Mouse (Mus musculus): Measurements from ENCODE around the gene Bak1.
"Not testable (repeated sequence)": the region's sequence is repeated elsewhere in the genome, so short reads cannot be mapped to it uniquely, and the experiment has no call there.

Bak1 gene

GRCm38 (mm10) chr17:26981050-26981449 lies 47.8 kb downstream of the Bak1 start:
- DNase-seq (ENCODE audit: low spot score in 2 of 2), result no peak

- DNase-seq (ENCODE audit: low spot score in 2 of 2), result peak in 1 of 2 experiments; percentile 45
Observed at GRCm38 (mm10) chr17:26979426-26979825, 49.4 kb downstream of the Bak1 start.

- not testable (repeated sequence) for DNase-seq (ENCODE audit: low spot score in 2 of 2)
Observed at GRCm38 (mm10) chr17:26977354-26977753, 51.5 kb downstream of the Bak1 start.

DNA sequence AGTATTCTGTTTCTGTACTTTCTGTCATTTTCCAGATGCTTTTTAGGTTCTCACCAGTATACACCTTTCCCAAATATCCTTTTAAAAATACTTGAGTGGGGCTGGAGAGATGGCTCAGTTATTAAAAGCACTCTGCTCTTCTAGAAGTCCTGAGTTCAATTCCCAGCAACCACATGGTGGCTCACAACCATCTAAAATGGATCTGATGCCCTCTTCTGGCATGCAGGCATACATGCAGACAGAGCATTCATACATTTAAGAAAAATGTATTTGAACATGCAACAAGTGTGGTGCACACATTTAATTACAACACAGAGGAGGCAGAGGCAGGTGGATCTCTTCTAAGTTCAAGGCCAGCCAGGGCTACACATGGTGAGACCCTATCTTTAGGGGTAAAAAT lies 53.4 kb downstream of the Bak1 start:
- DNase-seq (ENCODE audit: low spot score in 2 of 2), result no peak

DNA sequence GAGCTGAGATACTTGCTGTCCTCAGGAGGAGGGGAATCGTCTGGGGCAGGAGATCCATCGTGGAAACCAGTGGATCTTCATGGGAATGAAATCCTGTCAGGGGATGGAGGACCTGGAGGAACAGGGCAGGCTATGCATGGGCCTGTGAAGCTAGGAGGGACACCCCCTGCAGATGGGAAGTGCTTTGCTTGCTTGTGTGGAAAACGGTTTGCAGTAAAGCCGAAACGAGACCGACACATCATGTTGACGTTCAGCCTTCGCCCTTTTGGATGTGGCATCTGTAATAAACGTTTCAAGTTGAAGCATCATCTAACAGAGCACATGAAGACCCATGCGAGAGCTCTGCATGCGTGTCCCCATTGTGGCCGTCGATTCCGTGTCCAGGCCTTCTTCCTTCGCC lies 54.3 kb downstream of the Bak1 start:
- DNase-seq (ENCODE audit: low spot score in 2 of 2), result no peak

- peak; percentile 97 to 98 for DNase-seq (ENCODE audit: low spot score in 2 of 2)
Observed at GRCm38 (mm10) chr17:26972703-26973574, 55.9 kb downstream of the Bak1 start, which contains the start of gene Zbtb9. Gene Zbtb9 (plus strand): TSS chr17:26973167.

GRCm38 (mm10) chr17:26972107-26972506 lies 56.7 kb downstream of the Bak1 start:
- no peak for DNase-seq (ENCODE audit: low spot score in 2 of 2)

- no peak for DNase-seq (ENCODE audit: low spot score in 2 of 2)
Observed at GRCm38 (mm10) chr17:26971247-26971905, 57.4 kb downstream of the Bak1 start.

DNA sequence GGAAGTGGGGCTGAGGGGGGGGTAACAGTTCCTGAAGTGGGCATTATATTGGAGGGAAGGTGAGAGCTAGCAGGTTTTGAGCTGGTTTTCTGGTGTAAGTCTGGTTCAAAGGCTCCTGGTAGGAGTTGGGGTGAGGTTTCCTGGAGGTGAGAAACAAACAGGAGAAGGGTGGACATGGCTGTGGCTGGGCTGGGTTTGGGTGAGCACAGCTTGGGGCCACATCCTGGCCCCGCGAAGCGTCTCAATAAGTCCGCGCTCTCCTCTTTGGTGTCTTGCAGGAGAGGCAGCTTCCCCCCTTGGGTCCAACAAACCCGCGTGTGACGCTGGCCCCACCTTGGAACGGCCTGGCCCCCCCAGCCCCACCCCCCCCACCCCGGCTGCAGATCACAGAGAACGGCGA lies 58.6 kb downstream of the Bak1 start:
- peak in 1 of 2 experiments; percentile 58 for DNase-seq (ENCODE audit: low spot score in 2 of 2)

All from spleen, postnatal 4 days (tissue).